Mouse (Mus musculus) G1E (cell line): ENCODE results near the gene 9930104L06Rik. TPM values are rescaled to one million over a fixed set of nuclear protein-coding genes. Genes with fewer than 3 reads are reported as not detected.

Experiments
- ATAC-seq: 2 replicates; pipeline ENCODE4 v1.8.0; 2016; ENCODE audit warnings: mild to moderate bottlenecking; ENCODE audit not compliant: insufficient number of reproducible peaks, poor library complexity, low FRiP score, severe bottlenecking; ENCODE audit errors: extremely low read depth
- DNase-seq: peaks from one replicate; pipeline ENCODE4 v3.0.0; 2012; ENCODE audit warnings: low spot score
- H3K27me3 ChIP-seq: 2 replicates; pipeline ENCODE4 v1.6.1; 2012; ENCODE audit warnings: mild to moderate bottlenecking, low read length, inconsistent platforms; ENCODE audit not compliant: insufficient read depth
- H3K36me3 ChIP-seq: replicated peaks from 2 replicates; pipeline ENCODE3; 2012; ENCODE audit warnings: mild to moderate bottlenecking, inconsistent platforms
- H3K4me1 ChIP-seq: 2 replicates; pipeline ENCODE4 v1.6.1; 2012; ENCODE audit warnings: low read depth, low read length, inconsistent platforms, mixed read lengths; ENCODE audit not compliant: insufficient read depth
- H3K4me3 ChIP-seq: 2 replicates; pipeline ENCODE4 v1.5.1; 2012; ENCODE audit warnings: low read depth, mild to moderate bottlenecking, inconsistent platforms, low read length, moderate library complexity, mixed read lengths
- H3K9me3 ChIP-seq: replicated peaks from 2 replicates; pipeline ENCODE4 v1.6.1; 2012; ENCODE audit warnings: inconsistent platforms
- CTCF ChIP-seq: IDR thresholded peaks from 2 replicates; pipeline ENCODE4 v1.5.1; 2012; ENCODE audit warnings: low read depth, low read length, inconsistent platforms, mixed read lengths
- GATA1 ChIP-seq: IDR thresholded peaks from 2 replicates; pipeline ENCODE4 v1.6.1; 2012; ENCODE audit warnings: borderline replicate concordance, low read length, inconsistent platforms, mixed read lengths
- GATA2 ChIP-seq: IDR thresholded peaks from 2 replicates; pipeline ENCODE4 v1.6.1; 2012; ENCODE audit warnings: low read depth, low read length, inconsistent platforms, borderline replicate concordance
- POLR2AphosphoS5 ChIP-seq: IDR thresholded peaks from 2 replicates; pipeline ENCODE4 v1.6.1; 2012; ENCODE audit warnings: low read depth, low read length, inconsistent platforms; ENCODE audit not compliant: insufficient replicate concordance
- TAL1 ChIP-seq: conservative IDR thresholded peaks from 2 replicates; pipeline ENCODE4 v1.6.1; 2012; ENCODE audit warnings: low read depth, low read length, inconsistent platforms, mixed read lengths
- polyA plus RNA-seq: library from polyadenylated mRNA; stranded (reverse); fragments of >175 nt; gene quantifications from 2 replicates; pipeline ENCODE4 v1.2.3, GENCODE M21; 2012
- total RNA-seq, 2 experiments: library from RNA; stranded (forward) in 1 of 2; stranded (reverse) in 1 of 2; fragments of 200-1000 nt in 1 of 2; fragments of >200 nt in 1 of 2; fragmentation: Nextera tagmentation in 1 of 2; gene quantifications; 2 replicates each; pipeline ENCODE4 v1.2.3; 2014 to 2017

The 9930104L06Rik gene
- total and polyA plus RNA-seq, 3 experiments: 4.3 to 16.9 (median 15.0) TPM

- peaks cover 26% of the 10 kb centered on the region for H3K27me3 ChIP-seq
- H3K9me3 ChIP-seq: no peaks in the 10 kb centered on the region
- H3K4me3 ChIP-seq: no peak overlapping the region
- ATAC-seq (no peak), DNase-seq (no peak)
- no peaks in the 10 kb centered on the region for H3K36me3 ChIP-seq
- H3K4me1 ChIP-seq: no peaks in the 10 kb centered on the region
- TF ChIP-seq GATA2: no peak
- no peak for TF ChIP-seq POLR2AphosphoS5
- TF ChIP-seq TAL1: no peak
- TF ChIP-seq CTCF: no peak
- TF ChIP-seq GATA1: no peak
These were observed 33.3 kb downstream of the 9930104L06Rik start for GRCm38 (mm10) chr4:124970194-124970593.

GRCm38 (mm10) chr4:124970677-124971076, 33.8 kb downstream of the 9930104L06Rik start:
- Histone ChIP-seq H3K4me1 (no peaks in the 10 kb centered on the region), H3K27me3 (peaks cover 24% of the 10 kb centered on the region)
- ATAC-seq: no peak

GRCm38 (mm10) chr4:124971094-124971493, 34.2 kb downstream of the 9930104L06Rik start:
- no peak for ATAC-seq
- Histone ChIP-seq H3K36me3 (no peaks in the 10 kb centered on the region), H3K4me1 (no peaks in the 10 kb centered on the region), H3K4me3 (no peak overlapping the region), H3K27me3 (peaks cover 24% of the 10 kb centered on the region), H3K9me3 (no peaks in the 10 kb centered on the region)
- no peak for DNase-seq
- TF ChIP-seq TAL1: no peak
- TF ChIP-seq CTCF: no peak
- no peak for TF ChIP-seq GATA1
- TF ChIP-seq POLR2AphosphoS5: no peak
- TF ChIP-seq GATA2: no peak

More at GRCm38 (mm10) chr4:124970677-124971076, 33.8 kb downstream of the 9930104L06Rik start:
- H3K9me3 ChIP-seq: no peaks in the 10 kb centered on the region
- TF ChIP-seq GATA1 (no peak), GATA2 (no peak), TAL1 (no peak), POLR2AphosphoS5 (no peak), CTCF (no peak)
- no peak overlapping the region for H3K4me3 ChIP-seq
- no peaks in the 10 kb centered on the region for H3K36me3 ChIP-seq
- no peak for DNase-seq

GRCm38 (mm10) chr4:124972316-124972715, 35.5 kb downstream of the 9930104L06Rik start:
- no peak for DNase-seq
- H3K9me3 ChIP-seq: no peaks in the 10 kb centered on the region
- H3K4me3 ChIP-seq: no peak overlapping the region
- TF ChIP-seq CTCF (no peak), POLR2AphosphoS5 (no peak), GATA1 (no peak), GATA2 (no peak), TAL1 (no peak)
- H3K4me1 ChIP-seq: no peaks in the 10 kb centered on the region
- H3K36me3 ChIP-seq: no peaks in the 10 kb centered on the region
- H3K27me3 ChIP-seq: peaks cover 24% of the 10 kb centered on the region
- no peak for ATAC-seq

- DNase-seq (no peak), ATAC-seq (no peak)
- H3K9me3 ChIP-seq: no peaks in the 10 kb centered on the region
- H3K4me3 ChIP-seq: no peak overlapping the region
- 0 out of 2 replicates have a peak, but pooled peaks cover 2% of the 10 kb centered on the region for H3K4me1 ChIP-seq
- peaks cover 22% of the 10 kb centered on the region for H3K27me3 ChIP-seq
- TF ChIP-seq TAL1 (no peak), CTCF (no peak), POLR2AphosphoS5 (no peak), GATA2 (no peak), GATA1 (no peak)
- no peaks in the 10 kb centered on the region for H3K36me3 ChIP-seq
These were observed 36.4 kb downstream of the 9930104L06Rik start for GRCm38 (mm10) chr4:124973296-124973695.

GRCm38 (mm10) chr4:124978201-124978600, 41.4 kb downstream of the 9930104L06Rik start:
- no peak for ATAC-seq
- no peak for DNase-seq
- Histone ChIP-seq H3K4me1 (0 out of 2 replicates have a peak, but pooled peaks cover 2% of the 10 kb centered on the region), H3K4me3 (no peak overlapping the region), H3K9me3 (no peaks in the 10 kb centered on the region), H3K27me3 (peaks cover 10% of the 10 kb centered on the region), H3K36me3 (no peaks in the 10 kb centered on the region)
- TF ChIP-seq CTCF (no peak), GATA1 (no peak), TAL1 (no peak), GATA2 (no peak), POLR2AphosphoS5 (no peak)

- no peak; the same call in 1 of the 2 replicates for ATAC-seq
- Histone ChIP-seq H3K4me1 (peaks cover 5% of the 10 kb centered on the region), H3K27me3 (peaks cover 13% of the 10 kb centered on the region), H3K36me3 (no peaks in the 10 kb centered on the region), H3K4me3 (no peak overlapping the region), H3K9me3 (peaks cover 7% of the 10 kb centered on the region)
- no peak for DNase-seq
- TF ChIP-seq CTCF (0 out of 2 replicates have a peak, but pooled peaks have one; percentile 19), GATA2 (no peak)
These were observed 47.2 kb downstream of the 9930104L06Rik start for GRCm38 (mm10) chr4:124983893-124984526.
